Mouse (Mus musculus): Measurements from ENCODE around the gene Smg7.

GRCm38 (mm10) chr1:152832316-152832715 is 70.1 kb downstream of the Smg7 start:
- TF ChIP-seq CTCF (IDR thresholded peaks at IDR 0.05) (no peak), EP300 (IDR thresholded peaks at IDR 0.05) (no peak)

Measured in lung, postnatal 0 days (tissue).